Comparison of ENCODE assay signal across 9 mouse cellular contexts in genomic region chr7:136060339-136061073, GRCm38 (mm10).
DNase-seq lines count a peak whose midpoint lies in the region; ATAC-seq and TF ChIP-seq lines count a peak whose summit lies in the region.
"Had no signal": no experiment of that assay in that cellular context is flagged by ENCODE, and none has a peak within 500 bp of the region (broad histone marks: within the 10 kb centered on the region; RNA-seq: fewer than 3 reads in every experiment).

No protein-coding gene starts in this region.

- H3K36me3 ChIP-seq in forebrain, embryonic 10.5 days (replicated peaks): no peaks in the 10 kb centered on the region
- H3K36me3 ChIP-seq in heart, embryonic 13.5 days: no peaks in the 10 kb centered on the region
- H3K36me3 ChIP-seq in kidney, embryonic 15.5 days: no peaks in the 10 kb centered on the region
- no peaks in the 10 kb centered on the region for H3K36me3 ChIP-seq in limb, embryonic 13.5 days
- no peaks in the 10 kb centered on the region for H3K36me3 ChIP-seq in midbrain, embryonic 15.5 days (replicated peaks)
- no peaks in the 10 kb centered on the region for H3K36me3 ChIP-seq in stomach, postnatal 0 days (ENCODE audit: control insufficient read depth, insufficient read depth, low read length)

- peak; percentile 63 for TF ChIP-seq CTCF in stomach, postnatal 0 days (IDR thresholded peaks at IDR 0.05; ENCODE audit: low read depth)

- peak; percentile 63 for DNase-seq in forebrain, embryonic 10.5 days (ENCODE audit: extremely low spot score, low spot score)
- peak; percentile 28 for DNase-seq in stomach, postnatal 0 days (ENCODE audit: low spot score)

- no peaks in the 10 kb centered on the region for H3K4me1 ChIP-seq in brown adipose tissue, adult 24 weeks (ENCODE audit: control insufficient read depth, insufficient read depth, insufficient read length, low read length)
- peaks cover 38% of the 10 kb centered on the region for H3K4me1 ChIP-seq in forebrain, embryonic 10.5 days
- peaks cover 40% of the 10 kb centered on the region for H3K4me1 ChIP-seq in heart, embryonic 13.5 days
- peaks cover 44% of the 10 kb centered on the region for H3K4me1 ChIP-seq in kidney, embryonic 15.5 days
- H3K4me1 ChIP-seq in limb, embryonic 13.5 days: peaks cover 76% of the 10 kb centered on the region
- peaks cover 14% of the 10 kb centered on the region for H3K4me1 ChIP-seq in midbrain, embryonic 15.5 days
- no peaks in the 10 kb centered on the region for H3K4me1 ChIP-seq in stomach, postnatal 0 days (replicated peaks; ENCODE audit: control insufficient read depth, insufficient read depth)

- peaks cover 29% of the 10 kb centered on the region for H3K27me3 ChIP-seq in forebrain, embryonic 10.5 days (ENCODE audit: poor library complexity, severe bottlenecking)
- no peaks in the 10 kb centered on the region for H3K27me3 ChIP-seq in heart, embryonic 13.5 days (replicated peaks)
- 0 out of 2 replicates have a peak, but pooled peaks cover 2% of the 10 kb centered on the region for H3K27me3 ChIP-seq in kidney, embryonic 15.5 days
- H3K27me3 ChIP-seq in limb, embryonic 13.5 days: peaks cover 23% of the 10 kb centered on the region
- no peaks in the 10 kb centered on the region for H3K27me3 ChIP-seq in midbrain, embryonic 15.5 days (replicated peaks)
- H3K27me3 ChIP-seq in stomach, postnatal 0 days (ENCODE audit: control insufficient read depth, insufficient read depth, low read length): no peaks in the 10 kb centered on the region

- TF ChIP-seq EP300 in stomach, postnatal 0 days (optimal IDR thresholded peaks at IDR 0.05): no peak

- H3K9ac ChIP-seq in heart, embryonic 13.5 days: peak overlapping the region; percentile 80
- 0 out of 2 replicates have a peak overlapping the region, but pooled peaks have one; percentile 26 for H3K9ac ChIP-seq in kidney, embryonic 15.5 days
- H3K9ac ChIP-seq in limb, embryonic 13.5 days: peak overlapping the region; percentile 65
- peak overlapping the region; percentile 36 for H3K9ac ChIP-seq in midbrain, embryonic 15.5 days
- no peak overlapping the region for H3K9ac ChIP-seq in stomach, postnatal 0 days (ENCODE audit: low read length)

- H3K27ac ChIP-seq in brown adipose tissue, adult 24 weeks (replicated peaks; ENCODE audit: low read depth, low read length): no peak overlapping the region
- peak overlapping the region; percentile 89 for H3K27ac ChIP-seq in forebrain, embryonic 10.5 days
- H3K27ac ChIP-seq in heart, embryonic 13.5 days (replicated peaks): peak overlapping the region; percentile 75; the same call in 1 of the 2 replicates
- H3K27ac ChIP-seq in kidney, embryonic 15.5 days: peak overlapping the region; percentile 86
- H3K27ac ChIP-seq in limb, embryonic 13.5 days: peak overlapping the region; percentile 87
- peak overlapping the region; percentile 69 for H3K27ac ChIP-seq in midbrain, embryonic 15.5 days
- no peak overlapping the region for H3K27ac ChIP-seq in stomach, postnatal 0 days (replicated peaks)
- H3K27ac ChIP-seq: macrophage had no signal

- WGBS in forebrain, embryonic 10.5 days: 13% methylated on average over 29 of the region's 29 CpGs
- WGBS in heart, embryonic 13.5 days: 8% methylated on average over 29 of the region's 29 CpGs
- 7% methylated on average over 29 of the region's 29 CpGs for WGBS in kidney, embryonic 15.5 days
- WGBS in limb, embryonic 13.5 days: 6% methylated on average over 29 of the region's 29 CpGs
- WGBS in midbrain, embryonic 15.5 days: 5% methylated on average over 29 of the region's 29 CpGs
- 9% methylated on average over 29 of the region's 29 CpGs for WGBS in stomach, postnatal 0 days

- ATAC-seq in heart, embryonic 13.5 days (ENCODE audit: extremely low read depth, insufficient number of reproducible peaks, low FRiP score, low TSS enrichment): no peak
- ATAC-seq in kidney, embryonic 15.5 days (replicated peaks; ENCODE audit: low FRiP score): peak; percentile 49; the same call in 1 of the 2 replicates
- no peak for ATAC-seq in limb, embryonic 13.5 days (ENCODE audit: low FRiP score, low read depth)
- no peak for ATAC-seq in midbrain, embryonic 15.5 days (replicated peaks)
- no peak for ATAC-seq in stomach, postnatal 0 days (ENCODE audit: low FRiP score, low TSS enrichment)
- no peak for ATAC-seq in activated CD4-positive, CD25-positive, alpha-beta regulatory T cell, adult 4 months

- no peaks in the 10 kb centered on the region for H3K9me3 ChIP-seq in forebrain, embryonic 10.5 days
- no peaks in the 10 kb centered on the region for H3K9me3 ChIP-seq in heart, embryonic 13.5 days
- H3K9me3 ChIP-seq in kidney, embryonic 15.5 days (replicated peaks): no peaks in the 10 kb centered on the region
- no peaks in the 10 kb centered on the region for H3K9me3 ChIP-seq in limb, embryonic 13.5 days
- no peaks in the 10 kb centered on the region for H3K9me3 ChIP-seq in midbrain, embryonic 15.5 days
- no peaks in the 10 kb centered on the region for H3K9me3 ChIP-seq in stomach, postnatal 0 days (ENCODE audit: control insufficient read depth, low read length)

- peak overlapping the region; percentile 68 for H3K4me2 ChIP-seq in heart, embryonic 13.5 days
- peak overlapping the region; percentile 66 for H3K4me2 ChIP-seq in kidney, embryonic 15.5 days
- peak overlapping the region; percentile 62 for H3K4me2 ChIP-seq in limb, embryonic 13.5 days (replicated peaks)
- H3K4me2 ChIP-seq in midbrain, embryonic 15.5 days: peak overlapping the region; percentile 62
- peak overlapping the region; percentile 49 for H3K4me2 ChIP-seq in stomach, postnatal 0 days (replicated peaks; ENCODE audit: low read depth)

- peak overlapping the region; percentile 50 for H3K4me3 ChIP-seq in brown adipose tissue, adult 24 weeks (ENCODE audit: insufficient read depth, low read depth, low read length)
- peak overlapping the region; percentile 46 for H3K4me3 ChIP-seq in forebrain, embryonic 10.5 days
- peak overlapping the region; percentile 47 for H3K4me3 ChIP-seq in heart, embryonic 13.5 days
- peak overlapping the region; percentile 38 for H3K4me3 ChIP-seq in kidney, embryonic 15.5 days (replicated peaks)
- H3K4me3 ChIP-seq in limb, embryonic 13.5 days: peak overlapping the region; percentile 27
- peak overlapping the region; percentile 33 for H3K4me3 ChIP-seq in midbrain, embryonic 15.5 days
- H3K4me3 ChIP-seq in stomach, postnatal 0 days (ENCODE audit: low read depth, low read length): peak overlapping the region; percentile 10; the same call in 1 of the 2 replicates

Comparison
In these comparisons a context has a peak if more than half of its experiments do, and no peak if none do; other contexts are left out.
1. H3K27ac ChIP-seq: peak in forebrain, embryonic 10.5 days (single experiment), heart, embryonic 13.5 days (single experiment), kidney, embryonic 15.5 days (single experiment), limb, embryonic 13.5 days (single experiment) and midbrain, embryonic 15.5 days (single experiment); none in brown adipose tissue, adult 24 weeks (single experiment) and stomach, postnatal 0 days (single experiment).
2. Peak in every context shown above with its lines, with median percentiles within 50 percentile points of each other: H3K4me3 ChIP-seq and H3K4me2 ChIP-seq.